Mouse (Mus musculus) forebrain, embryonic 10.5 days (tissue): ENCODE measurements around the gene Shoc2. TPM values are rescaled to one million over a fixed set of nuclear protein-coding genes. Genes with fewer than 3 reads are reported as not detected.

Experiments
- polyA plus RNA-seq: library from polyadenylated mRNA; unstranded; fragments of >200 nt; fragmentation: Nextera tagmentation; extraction: Ambion mirVana; gene quantifications from 2 replicates; pipeline ENCODE4 v1.2.1, GENCODE M21; 2016

Shoc2 gene
- polyA plus RNA-seq, 1 experiment from 2014 or later = 59.6 TPM

Other genes starting within 250 kb of the Shoc2 start
- gene Pdcd4, start 52.1 kb upstream of the Shoc2 start, polyA plus RNA-seq = 46.7 and 47.0 TPM in 2 replicates
- gene Bbip1, start 321 bp downstream of the Shoc2 start, polyA plus RNA-seq = 104 and 105 TPM in 2 replicates
- gene Adra2a, start 99.8 kb downstream of the Shoc2 start, polyA plus RNA-seq = 0.67 and 0.73 TPM in 2 replicates